Mouse (Mus musculus): ENCODE data around the gene Gm20388. TPM values are rescaled to one million over a fixed set of nuclear protein-coding genes. Genes with fewer than 3 reads are reported as not detected.
A peak's percentile ranks its signal among the peaks of the same experiment; 100 is the strongest.

Gene Gm20388
- polyA plus RNA-seq, 1 experiment from 2014 or later = not detected

DNA sequence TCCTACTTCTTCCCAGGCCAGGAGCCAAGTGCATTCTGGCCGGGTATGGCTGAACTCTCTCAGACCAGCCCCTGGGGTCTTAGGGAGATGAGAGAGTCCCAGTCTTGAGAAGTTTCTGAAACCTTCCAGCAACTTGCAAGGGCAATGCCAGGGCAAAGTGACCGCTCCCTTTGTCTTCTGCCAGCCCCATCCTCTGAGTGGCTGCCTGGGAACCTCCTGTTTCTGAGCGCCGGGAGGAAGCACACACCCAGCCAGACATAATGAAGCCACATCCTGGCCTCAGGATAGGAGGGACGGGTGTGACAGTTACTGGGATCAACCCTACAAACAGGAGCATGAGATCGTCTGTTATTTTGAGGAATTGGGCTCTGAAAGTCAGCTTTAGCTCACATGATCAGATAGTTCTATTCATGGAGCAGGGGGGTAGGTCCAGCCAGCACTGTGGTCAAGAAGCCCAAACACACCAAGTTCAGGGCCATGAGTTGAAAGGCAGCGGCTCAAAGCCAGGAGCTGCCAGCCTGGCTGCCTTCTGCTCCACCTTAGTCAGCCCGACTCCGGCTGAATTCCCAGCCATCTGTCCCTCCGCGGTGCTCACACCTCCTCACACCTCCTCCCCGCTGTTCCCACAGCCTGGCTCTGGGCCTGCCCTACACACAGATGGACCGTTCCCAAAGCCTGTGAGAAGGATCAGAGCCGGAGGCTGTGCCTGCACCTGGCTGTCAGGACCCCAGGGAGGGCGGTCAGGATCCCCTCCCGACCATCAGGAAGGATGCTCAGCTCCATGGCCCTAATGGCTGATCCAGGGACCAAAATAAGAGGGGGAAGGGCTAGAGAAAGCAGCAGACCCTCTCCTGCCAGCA lies 2766.2 kb downstream of the Gm20388 start:
- peaks cover 5% of the 10 kb centered on the region for H3K27me3 ChIP-seq
- H3K4me3 ChIP-seq = peak overlapping the region; percentile 90
- peak overlapping the region; percentile 97 for H3K27ac ChIP-seq (replicated peaks)
- H3K9me3 ChIP-seq = no peaks in the 10 kb centered on the region
- ATAC-seq (replicated peaks) = peak; percentile 72
- WGBS = 11% methylated on average over 16 of the region's 16 CpGs
- H3K9ac ChIP-seq (replicated peaks) = peak overlapping the region; percentile 90
- peak overlapping the region; percentile 75 for H3K4me2 ChIP-seq (replicated peaks)
- peaks cover 61% of the 10 kb centered on the region for H3K4me1 ChIP-seq
- no peaks in the 10 kb centered on the region for H3K36me3 ChIP-seq

- Histone ChIP-seq H3K9ac (replicated peaks) (peak overlapping the region; percentile 90), H3K36me3 (no peaks in the 10 kb centered on the region), H3K27ac (replicated peaks) (peak overlapping the region; percentile 97), H3K4me3 (peak overlapping the region; percentile 90), H3K4me2 (replicated peaks) (peak overlapping the region; percentile 75), H3K27me3 (peaks cover 5% of the 10 kb centered on the region), H3K9me3 (no peaks in the 10 kb centered on the region), H3K4me1 (peaks cover 61% of the 10 kb centered on the region)
- ATAC-seq (replicated peaks) = peak; percentile 12
- under 1% methylated on average over 35 of the region's 35 CpGs for WGBS
Measured at GRCm38 (mm10) chr8:122677481-122678021, 2766.9 kb downstream of the Gm20388 start.

GRCm38 (mm10) chr8:122678061-122678895 lies 2767.6 kb downstream of the Gm20388 start:
- ATAC-seq (replicated peaks) = peak; percentile 88
- WGBS = under 1% methylated on average over 106 of the region's 127 CpGs
- Histone ChIP-seq H3K4me3 (peak overlapping the region; percentile 90), H3K36me3 (no peaks in the 10 kb centered on the region), H3K9me3 (no peaks in the 10 kb centered on the region), H3K27ac (replicated peaks) (peak overlapping the region; percentile 97), H3K4me1 (peaks cover 61% of the 10 kb centered on the region), H3K9ac (replicated peaks) (peak overlapping the region; percentile 90), H3K4me2 (replicated peaks) (peak overlapping the region; percentile 75), H3K27me3 (peaks cover 5% of the 10 kb centered on the region)

DNA sequence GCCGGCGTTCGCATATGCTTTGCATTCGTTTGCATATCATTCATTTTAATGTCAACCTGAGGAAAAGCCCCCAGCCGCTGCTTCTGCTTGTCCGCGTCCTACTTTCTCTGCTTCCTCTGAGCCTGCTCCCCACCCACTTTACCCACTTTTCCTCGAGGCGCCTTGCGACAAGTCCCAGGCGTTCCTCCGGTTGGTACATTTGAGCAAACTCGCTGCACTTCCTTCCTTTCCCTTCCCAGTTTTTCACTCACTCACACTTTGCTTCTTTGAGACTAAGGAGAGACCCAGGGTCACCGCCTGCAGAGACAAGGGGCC lies 2768.2 kb downstream of the Gm20388 start:
- no peaks in the 10 kb centered on the region for H3K36me3 ChIP-seq
- H3K4me3 ChIP-seq = peak overlapping the region; percentile 90
- peak overlapping the region; percentile 90; the same call in 1 of the 2 replicates for H3K9ac ChIP-seq (replicated peaks)
- H3K4me2 ChIP-seq (replicated peaks) = peak overlapping the region; percentile 75
- H3K4me1 ChIP-seq = peaks cover 58% of the 10 kb centered on the region
- ATAC-seq (replicated peaks) = no peak
- H3K27me3 ChIP-seq = peaks cover 5% of the 10 kb centered on the region
- H3K9me3 ChIP-seq = no peaks in the 10 kb centered on the region
- WGBS = under 1% methylated on average over 14 of the region's 14 CpGs
- H3K27ac ChIP-seq (replicated peaks) = peak overlapping the region; percentile 97

GRCm38 (mm10) chr8:122679325-122679920 lies 2768.8 kb downstream of the Gm20388 start:
- H3K4me1 ChIP-seq = peaks cover 53% of the 10 kb centered on the region
- peak overlapping the region; percentile 75 for H3K4me2 ChIP-seq (replicated peaks)
- 27% methylated on average over 11 of the region's 11 CpGs for WGBS
- no peaks in the 10 kb centered on the region for H3K9me3 ChIP-seq
- peaks cover 5% of the 10 kb centered on the region for H3K27me3 ChIP-seq
- H3K9ac ChIP-seq (replicated peaks) = 0 out of 2 replicates have a peak overlapping the region, but pooled peaks have one; percentile 4
- no peak for ATAC-seq (replicated peaks)
- H3K36me3 ChIP-seq = no peaks in the 10 kb centered on the region
- H3K4me3 ChIP-seq = peak overlapping the region; percentile 90
- H3K27ac ChIP-seq (replicated peaks) = peak overlapping the region; percentile 97

DNA sequence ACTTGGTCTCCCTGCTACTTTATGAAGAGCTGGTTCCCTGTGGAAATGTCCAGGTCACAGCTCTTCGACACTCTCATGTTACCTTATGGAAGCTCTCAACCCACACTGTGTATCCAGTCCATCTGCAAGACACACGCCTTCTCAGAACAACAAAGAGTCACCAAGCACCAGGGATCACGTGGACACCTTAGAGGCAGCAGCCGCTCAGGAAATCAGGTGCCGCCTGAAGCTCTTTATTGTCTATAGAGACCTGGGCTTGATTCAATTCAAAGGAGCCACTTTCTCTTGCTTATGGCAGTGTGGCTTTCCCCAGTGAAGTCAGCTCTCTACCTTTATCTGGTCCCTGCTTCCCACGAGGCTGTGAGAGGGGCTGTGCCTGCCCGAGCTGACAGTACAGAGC lies 2769.5 kb downstream of the Gm20388 start:
- Histone ChIP-seq H3K4me1 (peaks cover 46% of the 10 kb centered on the region), H3K27me3 (peaks cover 5% of the 10 kb centered on the region), H3K4me3 (no peak overlapping the region), H3K9me3 (no peaks in the 10 kb centered on the region), H3K4me2 (replicated peaks) (no peak overlapping the region), H3K27ac (replicated peaks) (peak overlapping the region; percentile 24; the same call in 1 of the 2 replicates), H3K36me3 (no peaks in the 10 kb centered on the region), H3K9ac (replicated peaks) (no peak overlapping the region)
- ATAC-seq (replicated peaks) = no peak
- WGBS = 29% methylated on average over 7 of the region's 7 CpGs

GRCm38 (mm10) chr8:122682820-122683219 lies 2772.2 kb downstream of the Gm20388 start:
- 92% methylated on average over 11 of the region's 11 CpGs for WGBS
- Histone ChIP-seq H3K36me3 (no peaks in the 10 kb centered on the region), H3K9me3 (no peaks in the 10 kb centered on the region), H3K4me1 (peaks cover 27% of the 10 kb centered on the region), H3K4me2 (replicated peaks) (no peak overlapping the region), H3K9ac (replicated peaks) (no peak overlapping the region), H3K27ac (replicated peaks) (no peak overlapping the region), H3K27me3 (peaks cover 5% of the 10 kb centered on the region), H3K4me3 (no peak overlapping the region)
- no peak for ATAC-seq (replicated peaks)

DNA sequence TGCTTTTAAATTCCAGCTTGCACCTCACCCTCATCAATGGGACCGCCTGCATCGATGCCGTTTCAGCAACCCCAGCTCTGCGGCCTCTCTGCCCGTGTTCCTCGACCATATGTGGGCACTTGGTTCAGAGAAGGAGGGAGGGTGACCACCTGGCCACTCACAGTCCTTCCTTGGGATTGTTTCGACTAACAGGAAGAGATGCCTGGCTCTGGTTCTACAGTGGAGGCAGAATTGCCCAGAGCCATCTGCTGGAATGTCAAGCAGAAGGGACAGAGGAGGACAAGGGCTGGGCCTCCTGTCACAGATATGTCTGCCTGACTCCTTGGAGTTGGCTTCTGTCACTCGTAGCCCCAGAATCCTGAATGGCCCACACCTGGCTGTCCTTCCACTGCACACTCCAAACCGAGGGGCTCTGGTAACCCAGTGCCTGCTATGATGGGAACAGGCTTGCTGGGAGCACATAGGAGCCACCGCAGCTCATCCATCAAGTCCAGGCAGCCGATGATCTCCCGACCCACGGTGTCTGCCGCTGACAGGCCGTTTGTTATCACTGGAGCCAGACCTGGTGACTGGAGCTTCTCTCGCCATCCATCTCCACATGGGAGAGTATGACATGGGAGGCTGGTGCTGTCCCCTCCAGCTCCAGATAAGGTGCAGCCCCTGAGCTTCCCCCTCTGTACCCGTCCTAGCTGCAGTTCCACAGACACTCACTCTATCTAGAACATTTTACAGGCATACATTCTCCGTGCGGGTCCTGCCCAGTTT lies 2774.6 kb downstream of the Gm20388 start:
- ATAC-seq (replicated peaks) = no peak
- no peak overlapping the region for H3K4me3 ChIP-seq
- peaks cover 11% of the 10 kb centered on the region for H3K4me1 ChIP-seq
- H3K9me3 ChIP-seq = no peaks in the 10 kb centered on the region
- WGBS = 81% methylated on average over 19 of the region's 19 CpGs
- no peak overlapping the region for H3K9ac ChIP-seq (replicated peaks)
- no peaks in the 10 kb centered on the region; the same call in 1 of the 2 replicates for H3K27me3 ChIP-seq
- H3K27ac ChIP-seq (replicated peaks) = no peak overlapping the region
- no peaks in the 10 kb centered on the region for H3K36me3 ChIP-seq
- no peak overlapping the region for H3K4me2 ChIP-seq (replicated peaks)

DNA sequence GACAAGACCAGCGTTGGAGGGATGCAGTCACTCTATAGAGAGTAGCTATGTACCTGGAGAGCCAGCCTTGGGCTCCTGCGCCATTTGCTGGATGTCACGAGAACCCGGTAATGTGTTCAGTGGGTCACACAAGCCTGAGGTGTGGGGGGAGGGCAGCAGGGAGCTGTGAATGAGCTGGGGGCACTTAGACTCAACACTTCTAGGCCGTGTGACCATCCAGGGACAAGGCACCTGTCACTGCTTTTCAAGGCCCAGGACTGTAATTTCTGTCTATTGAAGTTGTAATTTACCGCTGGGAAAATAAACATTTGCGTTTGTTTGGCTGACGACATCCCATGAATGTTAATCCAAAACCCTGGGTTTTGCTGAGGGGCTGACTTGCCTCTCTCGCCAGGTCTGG lies 2776.2 kb downstream of the Gm20388 start:
- H3K9ac ChIP-seq (replicated peaks) = no peak overlapping the region

GRCm38 (mm10) chr8:122689315-122689714 lies 2778.7 kb downstream of the Gm20388 start:
- H3K9me3 ChIP-seq = no peaks in the 10 kb centered on the region
- no peak overlapping the region for H3K9ac ChIP-seq (replicated peaks)
- no peaks in the 10 kb centered on the region for H3K27me3 ChIP-seq
- H3K4me2 ChIP-seq (replicated peaks) = no peak overlapping the region
- H3K27ac ChIP-seq (replicated peaks) = no peak overlapping the region
- ATAC-seq (replicated peaks) = no peak
- WGBS = 85% methylated on average over 1 of the region's 1 CpGs
- H3K4me3 ChIP-seq = no peak overlapping the region
- no peaks in the 10 kb centered on the region for H3K36me3 ChIP-seq
- H3K4me1 ChIP-seq = peaks cover 8% of the 10 kb centered on the region; the same call in 1 of the 2 replicates

More for the DNA sequence above, 2776.2 kb downstream of the Gm20388 start:
- no peaks in the 10 kb centered on the region for H3K9me3 ChIP-seq
- ATAC-seq (replicated peaks) = peak; percentile 53; the same call in 1 of the 2 replicates
- H3K4me1 ChIP-seq = peaks cover 8% of the 10 kb centered on the region; the same call in 1 of the 2 replicates
- H3K4me2 ChIP-seq (replicated peaks) = no peak overlapping the region
- WGBS = 50% methylated on average over 9 of the region's 9 CpGs
- no peaks in the 10 kb centered on the region for H3K36me3 ChIP-seq
- H3K27me3 ChIP-seq = no peaks in the 10 kb centered on the region
- H3K27ac ChIP-seq (replicated peaks) = no peak overlapping the region
- no peak overlapping the region for H3K4me3 ChIP-seq

DNA sequence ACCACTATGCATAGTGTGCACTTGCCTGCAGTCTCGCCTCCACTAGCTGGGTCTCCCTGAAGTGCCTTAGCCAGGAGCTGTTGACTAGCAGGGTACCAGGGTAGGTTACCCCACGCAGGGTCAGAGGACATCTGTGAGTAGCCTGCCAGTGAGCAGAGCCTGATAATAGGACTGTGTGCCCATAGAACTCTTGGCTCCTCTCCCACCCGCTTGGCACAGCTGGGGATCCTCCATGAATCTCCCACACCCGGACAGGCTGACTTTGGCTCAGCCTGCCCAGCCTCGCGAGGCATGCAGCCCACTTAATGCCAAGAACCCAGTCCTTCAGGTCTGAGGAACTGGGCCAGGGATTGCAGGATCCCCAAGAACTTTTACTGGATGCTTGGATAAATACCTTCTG lies 2780.4 kb downstream of the Gm20388 start:
- no peak for ATAC-seq (replicated peaks)
- 71% methylated on average over 6 of the region's 6 CpGs for WGBS

More for the DNA sequence above, 2780.4 kb downstream of the Gm20388 start:
- no peak overlapping the region for H3K9ac ChIP-seq (replicated peaks)
- H3K4me1 ChIP-seq = peaks cover 8% of the 10 kb centered on the region; the same call in 1 of the 2 replicates
- no peaks in the 10 kb centered on the region for H3K36me3 ChIP-seq
- no peak overlapping the region for H3K4me2 ChIP-seq (replicated peaks)
- H3K4me3 ChIP-seq = no peak overlapping the region
- H3K27ac ChIP-seq (replicated peaks) = no peak overlapping the region
- H3K27me3 ChIP-seq = no peaks in the 10 kb centered on the region
- H3K9me3 ChIP-seq = no peaks in the 10 kb centered on the region

All from forebrain, embryonic 15.5 days (tissue).